Mouse (Mus musculus) lung, postnatal 0 days (tissue): ENCODE results near the gene Lrrc27.

ENCODE experiments used
- CTCF ChIP-seq: IDR thresholded peaks from 2 replicates; pipeline ENCODE4 v1.5.1; 2016; ENCODE audit warnings: antibody characterized with exemption, mild to moderate bottlenecking
- EP300 ChIP-seq: IDR thresholded peaks from 2 replicates; pipeline ENCODE4 v1.6.1; 2016; ENCODE audit warnings: antibody characterized with exemption, mild to moderate bottlenecking, control low read depth

- TF ChIP-seq CTCF (no peak), EP300 (peak; percentile 80)
Observed at GRCm38 (mm10) chr7:139253462-139253861, 40.7 kb downstream of the Lrrc27 start.
